ENCODE assay signal across 1 mouse cellular context in the genomic region with DNA sequence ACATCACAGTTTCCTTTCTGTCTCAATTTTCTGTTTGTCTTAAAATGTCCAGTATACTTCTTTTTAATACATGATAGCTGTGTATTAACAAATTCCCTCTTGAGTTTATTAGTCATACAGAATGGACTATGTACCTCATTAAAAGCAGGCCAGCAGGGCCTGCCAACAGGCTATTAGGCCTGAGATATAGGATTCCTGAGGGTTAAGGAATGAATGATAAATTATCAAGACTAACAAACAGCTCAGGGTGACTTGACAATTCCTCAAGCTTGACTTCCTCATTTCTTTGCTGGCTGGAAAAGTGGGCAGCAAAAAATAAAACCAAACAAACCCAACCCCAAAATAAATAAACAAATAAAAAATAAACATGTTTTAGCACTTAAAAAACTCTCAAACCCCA.
TF ChIP-seq lines count a peak whose summit lies in the region.

No protein-coding gene starts in this region.

TF ChIP-seq in MEL, 35 proteins besides CTCF, POLR2A, EP300 and RAD21 (continued from another document):
- 0 out of 2 replicates have a peak, but pooled peaks have one; percentile 31 for TF ChIP-seq HCFC1 (IDR thresholded peaks at IDR 0.05; ENCODE audit: low read depth, low read length)
- no peak for TF ChIP-seq USF1 (IDR thresholded peaks at IDR 0.05; ENCODE audit: low read depth, low read length)
- peak; percentile 68 for TF ChIP-seq ETS1 (IDR thresholded peaks at IDR 0.05; ENCODE audit: low read depth, low read length)
- TF ChIP-seq ZKSCAN1 (IDR thresholded peaks at IDR 0.05; ENCODE audit: low read depth, low read length) = no peak
- no peak; the same call in 1 of the 2 replicates for TF ChIP-seq SIN3A (IDR thresholded peaks at IDR 0.05; ENCODE audit: low read length)
- no peak for TF ChIP-seq MYB (IDR thresholded peaks at IDR 0.05; ENCODE audit: low read depth, low read length)
- no peak for TF ChIP-seq UBTF (IDR thresholded peaks at IDR 0.05; ENCODE audit: borderline replicate concordance, insufficient read depth, low read depth, low read length)
- no peak for TF ChIP-seq NELFE (IDR thresholded peaks at IDR 0.05; ENCODE audit: low read depth, low read length)
- TF ChIP-seq ELF1 (IDR thresholded peaks at IDR 0.05; ENCODE audit: low read depth, low read length) = no peak
- TF ChIP-seq MEF2A (IDR thresholded peaks at IDR 0.05; ENCODE audit: extremely low read depth, insufficient replicate concordance, low read depth, low read length, poor library complexity, severe bottlenecking) = no peak
- TF ChIP-seq MAZ (IDR thresholded peaks at IDR 0.05; ENCODE audit: low read depth, low read length) = no peak
- TF ChIP-seq TCF12 (IDR thresholded peaks at IDR 0.05; ENCODE audit: low read depth, low read length) = peak; percentile 66; the same call in 1 of the 2 replicates
- peak; percentile 61; the same call in 1 of the 2 replicates for TF ChIP-seq RCOR1 (IDR thresholded peaks at IDR 0.05; ENCODE audit: low read depth, low read length)
